Mouse (Mus musculus): Measurements from ENCODE around the gene Galk2. TPM values are rescaled to one million over a fixed set of nuclear protein-coding genes. Genes with fewer than 3 reads are reported as not detected.

Galk2 gene
- total and polyA plus RNA-seq, 2 experiments from 2014 or later, result 25.1 to 53.4 TPM

DNA sequence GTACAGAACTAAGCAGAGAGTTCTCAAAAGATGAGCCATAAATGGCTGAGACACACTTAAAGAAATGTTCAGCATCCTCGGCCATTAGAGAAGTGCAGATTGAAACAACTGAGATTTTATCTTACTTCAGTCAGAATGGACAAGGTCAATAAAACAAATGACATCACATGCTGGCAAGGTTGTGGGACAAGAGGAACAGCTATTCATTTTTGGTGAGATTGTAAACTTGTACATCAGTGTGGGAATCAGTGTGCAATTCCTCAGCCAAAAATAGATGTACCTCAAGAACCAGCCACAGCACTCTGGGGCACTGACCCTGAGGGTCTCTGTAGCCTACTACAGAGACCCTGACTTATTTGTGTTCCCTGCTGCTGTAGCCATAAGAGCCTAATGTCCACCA is 84.4 kb downstream of the Galk2 start:
- H3K27ac ChIP-seq (ENCODE audit: low read depth), result no peak overlapping the region
- TF ChIP-seq EP300 (IDR thresholded peaks at IDR 0.05; ENCODE audit: low read depth), result no peak
- TF ChIP-seq CTCF (IDR thresholded peaks at IDR 0.05; ENCODE audit: low read depth), result no peak
- 60% methylated on average over 1 of the region's 1 CpGs for WGBS

GRCm38 (mm10) chr2:125948195-125948594 is 89.3 kb downstream of the Galk2 start:
- Histone ChIP-seq H3K4me3 (ENCODE audit: low read depth, low read length) (no peak overlapping the region), H3K9me3 (replicated peaks; ENCODE audit: control insufficient read depth, low read length) (no peaks in the 10 kb centered on the region), H3K27ac (ENCODE audit: low read depth) (no peak overlapping the region), H3K27me3 (ENCODE audit: control insufficient read depth, insufficient read depth, low read length) (no peaks in the 10 kb centered on the region), H3K9ac (replicated peaks; ENCODE audit: low read depth, low read length) (no peak overlapping the region), H3K4me1 (ENCODE audit: control insufficient read depth, insufficient read depth) (no peaks in the 10 kb centered on the region), H3K4me2 (ENCODE audit: low read depth, low read length) (no peak overlapping the region), H3K36me3 (replicated peaks; ENCODE audit: control insufficient read depth, insufficient read depth, low read length) (peaks cover 15% of the 10 kb centered on the region)
- TF ChIP-seq EP300 (IDR thresholded peaks at IDR 0.05; ENCODE audit: low read depth) (no peak), CTCF (IDR thresholded peaks at IDR 0.05; ENCODE audit: low read depth) (no peak)
- no peak for DNase-seq (ENCODE audit: low spot score)
- no peak for ATAC-seq (ENCODE audit: insufficient read depth, low read depth)
- WGBS, result 92% methylated on average over 2 of the region's 2 CpGs

More for the DNA sequence above, 84.4 kb downstream of the Galk2 start:
- ATAC-seq (ENCODE audit: insufficient read depth, low read depth) (no peak), DNase-seq (ENCODE audit: low spot score) (no peak)
- Histone ChIP-seq H3K4me1 (ENCODE audit: control insufficient read depth, insufficient read depth) (no peaks in the 10 kb centered on the region), H3K27me3 (ENCODE audit: control insufficient read depth, insufficient read depth, low read length) (no peaks in the 10 kb centered on the region), H3K9ac (replicated peaks; ENCODE audit: low read depth, low read length) (no peak overlapping the region), H3K4me3 (ENCODE audit: low read depth, low read length) (no peak overlapping the region), H3K9me3 (replicated peaks; ENCODE audit: control insufficient read depth, low read length) (no peaks in the 10 kb centered on the region), H3K4me2 (ENCODE audit: low read depth, low read length) (no peak overlapping the region), H3K36me3 (replicated peaks; ENCODE audit: control insufficient read depth, insufficient read depth, low read length) (peaks cover 9% of the 10 kb centered on the region; the same call in 1 of the 2 replicates)

- Histone ChIP-seq H3K27ac (ENCODE audit: low read depth) (no peak overlapping the region), H3K9me3 (replicated peaks; ENCODE audit: control insufficient read depth, low read length) (no peaks in the 10 kb centered on the region), H3K4me2 (ENCODE audit: low read depth, low read length) (no peak overlapping the region), H3K4me1 (ENCODE audit: control insufficient read depth, insufficient read depth) (no peaks in the 10 kb centered on the region), H3K36me3 (replicated peaks; ENCODE audit: control insufficient read depth, insufficient read depth, low read length) (no peaks in the 10 kb centered on the region), H3K27me3 (ENCODE audit: control insufficient read depth, insufficient read depth, low read length) (no peaks in the 10 kb centered on the region), H3K4me3 (ENCODE audit: low read depth, low read length) (no peak overlapping the region), H3K9ac (replicated peaks; ENCODE audit: low read depth, low read length) (no peak overlapping the region)
- 77% methylated on average over 1 of the region's 1 CpGs for WGBS
- ATAC-seq (ENCODE audit: insufficient read depth, low read depth), result no peak
- TF ChIP-seq CTCF (IDR thresholded peaks at IDR 0.05; ENCODE audit: low read depth) (no peak), EP300 (IDR thresholded peaks at IDR 0.05; ENCODE audit: low read depth) (no peak)
- DNase-seq (ENCODE audit: low spot score), result no peak
Measured at GRCm38 (mm10) chr2:125968811-125969210, 109.9 kb downstream of the Galk2 start.

DNA sequence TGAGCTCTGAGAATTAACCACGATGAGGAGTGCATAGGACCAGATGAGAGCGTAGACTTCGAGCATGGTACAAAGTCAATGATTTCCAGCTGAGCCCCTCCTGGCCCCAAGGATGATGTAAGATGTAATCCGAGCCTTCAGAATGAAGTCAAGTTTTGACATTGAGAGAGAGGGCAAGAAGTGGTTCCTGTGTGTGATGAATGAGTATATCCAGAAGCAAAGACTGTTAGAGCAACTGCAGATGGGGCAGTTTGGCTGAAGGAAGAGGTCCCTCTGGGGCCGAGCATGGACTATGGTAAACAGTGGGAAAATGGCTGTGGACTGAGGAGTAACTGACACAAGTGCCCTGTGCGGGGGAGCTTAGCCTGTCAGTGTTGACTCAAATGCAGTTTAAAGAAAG is 114.3 kb downstream of the Galk2 start:
- ATAC-seq (ENCODE audit: insufficient read depth, low read depth) (no peak; the same call in 1 of the 2 replicates), DNase-seq (ENCODE audit: low spot score) (no peak)
- H3K27ac ChIP-seq (ENCODE audit: low read depth), result no peak overlapping the region
- H3K27me3 ChIP-seq (ENCODE audit: control insufficient read depth, insufficient read depth, low read length), result no peaks in the 10 kb centered on the region
- H3K9ac ChIP-seq (replicated peaks; ENCODE audit: low read depth, low read length), result no peak overlapping the region
- no peaks in the 10 kb centered on the region for H3K9me3 ChIP-seq (replicated peaks; ENCODE audit: control insufficient read depth, low read length)
- H3K4me1 ChIP-seq (ENCODE audit: control insufficient read depth, insufficient read depth), result 0 out of 2 replicates have a peak, but pooled peaks cover 4% of the 10 kb centered on the region
- H3K36me3 ChIP-seq (replicated peaks; ENCODE audit: control insufficient read depth, insufficient read depth, low read length), result no peaks in the 10 kb centered on the region
- H3K4me2 ChIP-seq (ENCODE audit: low read depth, low read length), result no peak overlapping the region
- 66% methylated on average over 6 of the region's 6 CpGs for WGBS
- H3K4me3 ChIP-seq (ENCODE audit: low read depth, low read length), result no peak overlapping the region
- TF ChIP-seq EP300 (IDR thresholded peaks at IDR 0.05; ENCODE audit: low read depth) (no peak), CTCF (IDR thresholded peaks at IDR 0.05; ENCODE audit: low read depth) (no peak)

DNA sequence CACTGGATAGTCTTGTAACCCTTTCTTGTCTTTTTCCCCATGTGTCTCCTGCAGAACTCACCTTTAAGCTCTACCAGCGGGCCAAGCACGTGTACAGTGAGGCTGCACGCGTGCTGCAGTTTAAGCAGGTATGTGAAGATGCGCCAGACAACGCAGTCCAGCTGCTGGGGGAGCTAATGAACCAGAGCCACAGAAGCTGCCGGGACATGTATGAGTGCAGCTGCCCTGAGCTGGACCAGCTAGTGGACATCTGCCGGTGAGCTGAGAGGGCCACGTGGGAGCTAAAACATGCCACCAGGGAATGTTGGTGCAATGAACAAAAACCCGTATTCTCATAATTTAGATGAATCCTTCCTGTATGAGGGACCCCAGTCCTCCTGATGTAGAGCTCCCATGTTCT is 116.3 kb downstream of the Galk2 start:
- no peak for TF ChIP-seq CTCF (IDR thresholded peaks at IDR 0.05; ENCODE audit: low read depth)
- 92% methylated on average over 10 of the region's 10 CpGs for WGBS
- Histone ChIP-seq H3K27ac (ENCODE audit: low read depth) (no peak overlapping the region), H3K4me1 (ENCODE audit: control insufficient read depth, insufficient read depth) (0 out of 2 replicates have a peak, but pooled peaks cover 4% of the 10 kb centered on the region), H3K4me2 (ENCODE audit: low read depth, low read length) (no peak overlapping the region), H3K9me3 (replicated peaks; ENCODE audit: control insufficient read depth, low read length) (no peaks in the 10 kb centered on the region), H3K27me3 (ENCODE audit: control insufficient read depth, insufficient read depth, low read length) (no peaks in the 10 kb centered on the region), H3K4me3 (ENCODE audit: low read depth, low read length) (no peak overlapping the region), H3K9ac (replicated peaks; ENCODE audit: low read depth, low read length) (no peak overlapping the region), H3K36me3 (replicated peaks; ENCODE audit: control insufficient read depth, insufficient read depth, low read length) (no peaks in the 10 kb centered on the region)
- DNase-seq (ENCODE audit: low spot score), result no peak
- no peak for ATAC-seq (ENCODE audit: insufficient read depth, low read depth)

- Histone ChIP-seq H3K27ac (ENCODE audit: low read depth) (no peak overlapping the region), H3K4me3 (ENCODE audit: low read depth, low read length) (no peak overlapping the region), H3K9me3 (replicated peaks; ENCODE audit: control insufficient read depth, low read length) (no peaks in the 10 kb centered on the region), H3K36me3 (replicated peaks; ENCODE audit: control insufficient read depth, insufficient read depth, low read length) (no peaks in the 10 kb centered on the region), H3K4me2 (ENCODE audit: low read depth, low read length) (no peak overlapping the region), H3K9ac (replicated peaks; ENCODE audit: low read depth, low read length) (no peak overlapping the region), H3K27me3 (ENCODE audit: control insufficient read depth, insufficient read depth, low read length) (no peaks in the 10 kb centered on the region), H3K4me1 (ENCODE audit: control insufficient read depth, insufficient read depth) (0 out of 2 replicates have a peak, but pooled peaks cover 4% of the 10 kb centered on the region)
- ATAC-seq (ENCODE audit: insufficient read depth, low read depth) (no peak), DNase-seq (ENCODE audit: low spot score) (no peak)
- TF ChIP-seq CTCF (IDR thresholded peaks at IDR 0.05; ENCODE audit: low read depth) (no peak), EP300 (IDR thresholded peaks at IDR 0.05; ENCODE audit: low read depth) (no peak)
- WGBS, result 55% methylated on average over 5 of the region's 5 CpGs
Measured at GRCm38 (mm10) chr2:125975808-125976345, 117.0 kb downstream of the Galk2 start.
